Mouse (Mus musculus): ENCODE data around the gene Atrnl1. TPM values are rescaled to one million over a fixed set of nuclear protein-coding genes. Genes with fewer than 3 reads are reported as not detected.
"Not testable (repeated sequence)": the region's sequence is repeated elsewhere in the genome, so short reads cannot be mapped to it uniquely, and the experiment has no call there.

The Atrnl1 gene
- total RNA-seq, 1 experiment, result 6.7 TPM

DNA sequence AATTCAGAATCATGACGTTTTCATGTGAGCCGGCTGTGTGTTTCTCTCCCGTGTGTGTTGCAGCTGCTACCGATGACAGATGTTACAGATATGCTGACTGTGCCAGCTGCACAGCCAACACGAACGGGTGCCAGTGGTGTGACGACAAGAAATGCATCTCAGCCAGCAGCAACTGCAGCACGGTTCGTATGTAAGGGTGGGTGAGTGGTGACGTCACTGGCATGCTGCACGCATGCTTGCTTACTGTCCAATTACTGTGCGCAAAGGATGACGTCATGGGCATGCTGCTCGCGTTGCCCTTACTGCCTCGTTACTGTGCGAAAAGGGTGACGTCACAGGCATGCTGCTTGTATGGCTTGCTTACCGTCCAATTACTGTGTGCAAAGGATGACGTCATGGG is 75.8 kb downstream of the Atrnl1 start:
- in situ Hi-C loops (cut with MboI; ENCODE audit: low sequenced_read_pairs in 2 of 2, unreplicated experiment in 2 of 2), result no loop called here
- Histone ChIP-seq H3K27ac (ENCODE audit: insufficient read depth, low read depth, low read length, poor library complexity, severe bottlenecking) (no peak overlapping the region), H3K36me3 (ENCODE audit: control insufficient read depth, insufficient read depth, low read length, poor library complexity, severe bottlenecking) (no peaks in the 10 kb centered on the region), H3K4me1 (ENCODE audit: control insufficient read depth in 2 of 2, insufficient read depth in 2 of 2, low read length in 2 of 2, poor library complexity in 1 of 2) (no peaks in the 10 kb centered on the region), H3K9ac (ENCODE audit: insufficient read depth, low read depth, low read length, poor library complexity, severe bottlenecking) (no peak overlapping the region), H3K4me3 (ENCODE audit: insufficient read depth in 1 of 2, low read depth in 1 of 2, low read length in 2 of 2, poor library complexity in 1 of 2, severe bottlenecking in 1 of 2) (no peak overlapping the region), H3K9me3 (ENCODE audit: control insufficient read depth, insufficient read depth, low read depth, low read length) (no peaks in the 10 kb centered on the region)
- TF ChIP-seq ZNF384 (IDR thresholded peaks at IDR 0.05; ENCODE audit: low read depth, low read length), result no peak
- TF ChIP-seq ZC3H11A (IDR thresholded peaks at IDR 0.05; ENCODE audit: borderline replicate concordance, low read depth, low read length), result no peak
- TF ChIP-seq CHD2 (IDR thresholded peaks at IDR 0.05; ENCODE audit: low read depth, low read length), result no peak
- TF ChIP-seq HCFC1 (IDR thresholded peaks at IDR 0.05; ENCODE audit: borderline replicate concordance, insufficient read depth, low read length), result no peak
- TF ChIP-seq MAFK (IDR thresholded peaks at IDR 0.05; ENCODE audit: insufficient read depth, low read depth, low read length), result no peak
- DNase-seq (ENCODE audit: low read depth, low spot score), result no peak

- in situ Hi-C loops (cut with MboI; ENCODE audit: low sequenced_read_pairs in 2 of 2, unreplicated experiment in 2 of 2), result no loop called here
These were observed 81.7 kb downstream of the Atrnl1 start for GRCm38 (mm10) chr19:57692566-57692965.

DNA sequence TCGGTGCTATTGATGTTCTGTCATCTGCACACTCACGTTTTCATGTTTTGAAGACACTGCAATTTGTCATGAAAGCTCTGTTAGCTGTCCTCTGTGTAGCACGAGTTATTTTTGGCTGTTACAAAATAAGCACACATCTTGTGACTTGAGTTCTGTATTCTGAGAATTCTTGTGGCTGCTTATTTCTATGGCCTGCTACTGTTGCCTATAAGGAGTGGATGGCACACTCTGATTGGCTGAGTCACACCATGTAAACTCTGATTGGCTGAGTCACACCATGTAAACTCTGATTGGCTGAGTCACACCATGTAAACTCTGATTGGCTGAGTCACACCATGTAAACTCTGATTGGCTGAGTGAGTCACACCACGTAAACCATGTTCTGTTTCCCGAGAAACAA is 85.9 kb downstream of the Atrnl1 start:
- H3K36me3 ChIP-seq (ENCODE audit: control insufficient read depth, insufficient read depth, low read length, poor library complexity, severe bottlenecking); in situ Hi-C loops (cut with MboI; ENCODE audit: low sequenced_read_pairs in 2 of 2, unreplicated experiment in 2 of 2); H3K4me3 ChIP-seq (ENCODE audit: insufficient read depth in 1 of 2, low read depth in 1 of 2, low read length in 2 of 2, poor library complexity in 1 of 2, severe bottlenecking in 1 of 2); DNase-seq (ENCODE audit: low read depth, low spot score); H3K9ac ChIP-seq (ENCODE audit: insufficient read depth, low read depth, low read length, poor library complexity, severe bottlenecking); H3K4me1 ChIP-seq (ENCODE audit: control insufficient read depth in 2 of 2, insufficient read depth in 2 of 2, low read length in 2 of 2, poor library complexity in 1 of 2); H3K9me3 ChIP-seq (ENCODE audit: control insufficient read depth, insufficient read depth, low read depth, low read length); H3K27ac ChIP-seq (ENCODE audit: insufficient read depth, low read depth, low read length, poor library complexity, severe bottlenecking): not testable (repeated sequence)
- 0 out of 2 replicates have a peak, but pooled peaks have one; percentile 52 for TF ChIP-seq CHD2 (IDR thresholded peaks at IDR 0.05; ENCODE audit: low read depth, low read length)

More at GRCm38 (mm10) chr19:57692566-57692965, 81.7 kb downstream of the Atrnl1 start:
- Histone ChIP-seq H3K4me3 (ENCODE audit: insufficient read depth in 1 of 2, low read depth in 1 of 2, low read length in 2 of 2, poor library complexity in 1 of 2, severe bottlenecking in 1 of 2) (no peak overlapping the region), H3K4me1 (ENCODE audit: control insufficient read depth in 2 of 2, insufficient read depth in 2 of 2, low read length in 2 of 2, poor library complexity in 1 of 2) (no peaks in the 10 kb centered on the region), H3K36me3 (ENCODE audit: control insufficient read depth, insufficient read depth, low read length, poor library complexity, severe bottlenecking) (no peaks in the 10 kb centered on the region), H3K9ac (ENCODE audit: insufficient read depth, low read depth, low read length, poor library complexity, severe bottlenecking) (no peak overlapping the region), H3K27ac (ENCODE audit: insufficient read depth, low read depth, low read length, poor library complexity, severe bottlenecking) (no peak overlapping the region), H3K9me3 (ENCODE audit: control insufficient read depth, insufficient read depth, low read depth, low read length) (no peaks in the 10 kb centered on the region)
- DNase-seq (ENCODE audit: low read depth, low spot score), result peak; percentile 15
- TF ChIP-seq ZNF384 (IDR thresholded peaks at IDR 0.05; ENCODE audit: low read depth, low read length) (no peak), HCFC1 (IDR thresholded peaks at IDR 0.05; ENCODE audit: borderline replicate concordance, insufficient read depth, low read length) (no peak), CHD2 (IDR thresholded peaks at IDR 0.05; ENCODE audit: low read depth, low read length) (no peak), MAFK (IDR thresholded peaks at IDR 0.05; ENCODE audit: insufficient read depth, low read depth, low read length) (no peak), ZC3H11A (IDR thresholded peaks at IDR 0.05; ENCODE audit: borderline replicate concordance, low read depth, low read length) (no peak; the same call in 1 of the 2 replicates)

GRCm38 (mm10) chr19:57713138-57713537 is 102.3 kb downstream of the Atrnl1 start:
- no peaks in the 10 kb centered on the region for H3K9me3 ChIP-seq (ENCODE audit: control insufficient read depth, insufficient read depth, low read depth, low read length)
- TF ChIP-seq CHD2 (IDR thresholded peaks at IDR 0.05; ENCODE audit: low read depth, low read length), result no peak
- TF ChIP-seq HCFC1 (IDR thresholded peaks at IDR 0.05; ENCODE audit: borderline replicate concordance, insufficient read depth, low read length), result no peak
- TF ChIP-seq ZNF384 (IDR thresholded peaks at IDR 0.05; ENCODE audit: low read depth, low read length), result no peak
- TF ChIP-seq ZC3H11A (IDR thresholded peaks at IDR 0.05; ENCODE audit: borderline replicate concordance, low read depth, low read length), result no peak
- TF ChIP-seq MAFK (IDR thresholded peaks at IDR 0.05; ENCODE audit: insufficient read depth, low read depth, low read length), result no peak
- H3K4me1 ChIP-seq (ENCODE audit: control insufficient read depth in 2 of 2, insufficient read depth in 2 of 2, low read length in 2 of 2, poor library complexity in 1 of 2), result no peaks in the 10 kb centered on the region
- in situ Hi-C loops (cut with MboI; ENCODE audit: low sequenced_read_pairs in 2 of 2, unreplicated experiment in 2 of 2), result no loop called here
- H3K9ac ChIP-seq (ENCODE audit: insufficient read depth, low read depth, low read length, poor library complexity, severe bottlenecking), result no peak overlapping the region
- DNase-seq (ENCODE audit: low read depth, low spot score), result no peak
- no peak overlapping the region for H3K27ac ChIP-seq (ENCODE audit: insufficient read depth, low read depth, low read length, poor library complexity, severe bottlenecking)
- H3K4me3 ChIP-seq (ENCODE audit: insufficient read depth in 1 of 2, low read depth in 1 of 2, low read length in 2 of 2, poor library complexity in 1 of 2, severe bottlenecking in 1 of 2), result no peak overlapping the region
- no peaks in the 10 kb centered on the region for H3K36me3 ChIP-seq (ENCODE audit: control insufficient read depth, insufficient read depth, low read length, poor library complexity, severe bottlenecking)

- no peak for TF ChIP-seq CHD2 (IDR thresholded peaks at IDR 0.05; ENCODE audit: low read depth, low read length)
- no peak for TF ChIP-seq ZNF384 (IDR thresholded peaks at IDR 0.05; ENCODE audit: low read depth, low read length)
- TF ChIP-seq MAFK (IDR thresholded peaks at IDR 0.05; ENCODE audit: insufficient read depth, low read depth, low read length), result no peak
- TF ChIP-seq ZC3H11A (IDR thresholded peaks at IDR 0.05; ENCODE audit: borderline replicate concordance, low read depth, low read length), result no peak
- no peak for TF ChIP-seq HCFC1 (IDR thresholded peaks at IDR 0.05; ENCODE audit: borderline replicate concordance, insufficient read depth, low read length)
- no peaks in the 10 kb centered on the region for H3K4me1 ChIP-seq (ENCODE audit: control insufficient read depth in 2 of 2, insufficient read depth in 2 of 2, low read length in 2 of 2, poor library complexity in 1 of 2)
- peak; percentile 46 for DNase-seq (ENCODE audit: low read depth, low spot score)
- in situ Hi-C loops (cut with MboI; ENCODE audit: low sequenced_read_pairs in 2 of 2, unreplicated experiment in 2 of 2), result no loop called here
- H3K4me3 ChIP-seq (ENCODE audit: insufficient read depth in 1 of 2, low read depth in 1 of 2, low read length in 2 of 2, poor library complexity in 1 of 2, severe bottlenecking in 1 of 2), result no peak overlapping the region
- H3K9me3 ChIP-seq (ENCODE audit: control insufficient read depth, insufficient read depth, low read depth, low read length), result no peaks in the 10 kb centered on the region
- no peak overlapping the region for H3K27ac ChIP-seq (ENCODE audit: insufficient read depth, low read depth, low read length, poor library complexity, severe bottlenecking)
- H3K9ac ChIP-seq (ENCODE audit: insufficient read depth, low read depth, low read length, poor library complexity, severe bottlenecking), result no peak overlapping the region
- H3K36me3 ChIP-seq (ENCODE audit: control insufficient read depth, insufficient read depth, low read length, poor library complexity, severe bottlenecking), result no peaks in the 10 kb centered on the region
These were observed 114.1 kb downstream of the Atrnl1 start for GRCm38 (mm10) chr19:57724920-57725319.
